Mouse (Mus musculus) heart, adult 2 months (tissue): Measurements from ENCODE around the gene Txn1. TPM values are rescaled to one million over a fixed set of nuclear protein-coding genes. Genes with fewer than 3 reads are reported as not detected.

Experiments used
- DNase-seq, 2 experiments: peaks; one replicate each; pipeline ENCODE4 v3.0.0; 2021
- H3K27ac ChIP-seq: fragments of 200-600 bp; 2 replicates; pipeline ENCODE4 v1.8.1; 2022
- H3K27me3 ChIP-seq: fragments of 200-500 bp; 2 replicates; pipeline ENCODE4 v1.6.1; 2012; ENCODE audit warnings: mild to moderate bottlenecking, low read length, inconsistent platforms, mixed read lengths; ENCODE audit not compliant: control insufficient read depth, insufficient read depth
- H3K36me3 ChIP-seq: fragments of 200-500 bp; 2 replicates; pipeline ENCODE4 v1.6.1; 2012; ENCODE audit warnings: low read length, inconsistent platforms; ENCODE audit not compliant: control insufficient read depth, insufficient read depth
- H3K4me1 ChIP-seq: fragments of 200-500 bp; 2 replicates; pipeline ENCODE4 v1.6.1; 2011; ENCODE audit warnings: low read length; ENCODE audit not compliant: control insufficient read depth, insufficient read depth
- H3K4me3 ChIP-seq: fragments of 200-600 bp; 2 replicates; pipeline ENCODE4 v1.8.1; 2022
- H3K79me2 ChIP-seq: fragments of 200-500 bp; replicated peaks from 2 replicates; pipeline ENCODE4 v1.6.1; 2012; ENCODE audit warnings: mild to moderate bottlenecking, inconsistent platforms, low read length, moderate library complexity, mixed read lengths; ENCODE audit not compliant: control insufficient read depth, insufficient read depth
- H3K9ac ChIP-seq: fragments of 200-500 bp; 2 replicates; pipeline ENCODE4 v1.6.1; 2012; ENCODE audit warnings: low read depth, mild to moderate bottlenecking, control low read depth, inconsistent platforms, low read length, mixed read lengths
- CTCF ChIP-seq: fragments of 200-600 bp; IDR thresholded peaks from 2 replicates; pipeline ENCODE4 v1.8.1; 2022; ENCODE audit warnings: antibody characterized with exemption, mild to moderate bottlenecking, moderate library complexity
- EP300 ChIP-seq: fragments of 200-500 bp; IDR thresholded peaks from 2 replicates; pipeline ENCODE4 v1.6.1; 2011; ENCODE audit warnings: low read depth, low read length, control low read depth; ENCODE audit not compliant: insufficient read depth
- POLR2A ChIP-seq: fragments of 200-500 bp; IDR thresholded peaks from 2 replicates; pipeline ENCODE4 v1.6.1; 2011; ENCODE audit warnings: mild to moderate bottlenecking, low read depth, low read length, control low read depth; ENCODE audit not compliant: insufficient read depth
- WGBS: fragments of 180-500 bp; shearing (Covaris S2); methylation state at CpG from one replicate; pipeline ENCODE4 v1.1.7; 2018; 5-methylcytosine and 5-hydroxymethylcytosine counted together
- intact Hi-C: fragments of 180-260 bp; cut with DNase I; formaldehyde crosslinking; loops from one replicate; pipeline ENCODE4 v1.15.1; 2025
- polyA plus RNA-seq: library from polyadenylated mRNA; depleted of rRNA; stranded (reverse); fragments of >200 nt; gene quantifications from 2 replicates; pipeline ENCODE4 v1.2.3, GENCODE M21; 2012
- total RNA-seq, 2 experiments: library from RNA; stranded (reverse); gene quantifications; 2 replicates each; pipeline ENCODE4 v1.2.3; 2021

Gene Txn1
- total and polyA plus RNA-seq, 3 experiments = 76.5 to 119 (median 108) TPM

- Histone ChIP-seq H3K9ac (no peak overlapping the region), H3K79me2 (no peaks in the 10 kb centered on the region), H3K27me3 (no peaks in the 10 kb centered on the region), H3K36me3 (peaks cover 8% of the 10 kb centered on the region), H3K4me1 (peaks cover 5% of the 10 kb centered on the region), H3K4me3 (no peak overlapping the region), H3K27ac (no peak overlapping the region)
- DNase-seq = no peak
- 91% methylated on average over 3 of the region's 3 CpGs for WGBS
- TF ChIP-seq EP300 (no peak), POLR2A (no peak), CTCF (no peak)
- intact Hi-C loops = loop anchor here (10.0 kb wide), 2 partner anchors 962 to 1052 kb away; partner anchors contain the start of genes Ecpas and Gm20503
Observed at GRCm38 (mm10) chr4:57952416-57952815, 3.8 kb downstream of the Txn1 start.

GRCm38 (mm10) chr4:57949866-57950265 is 6.3 kb downstream of the Txn1 start:
- Histone ChIP-seq H3K27me3 (no peaks in the 10 kb centered on the region), H3K4me3 (no peak overlapping the region), H3K36me3 (peaks cover 8% of the 10 kb centered on the region), H3K79me2 (no peaks in the 10 kb centered on the region), H3K4me1 (no peaks in the 10 kb centered on the region), H3K27ac (no peak overlapping the region), H3K9ac (no peak overlapping the region)
- no peak for TF ChIP-seq CTCF
- TF ChIP-seq POLR2A = no peak
- no peak for TF ChIP-seq EP300
- intact Hi-C loops = loop anchor here (10.0 kb wide), 2 partner anchors 965 to 1055 kb away; partner anchors contain the start of genes Ecpas and Gm20503
- 90% methylated on average over 6 of the region's 6 CpGs for WGBS
- DNase-seq = no peak

- TF ChIP-seq CTCF (no peak), EP300 (no peak), POLR2A (no peak)
- Histone ChIP-seq H3K27ac (no peak overlapping the region), H3K27me3 (no peaks in the 10 kb centered on the region), H3K36me3 (peaks cover 8% of the 10 kb centered on the region), H3K4me1 (no peaks in the 10 kb centered on the region), H3K79me2 (no peaks in the 10 kb centered on the region), H3K9ac (no peak overlapping the region), H3K4me3 (no peak overlapping the region)
- intact Hi-C loops = no loop called here
- no peak for DNase-seq
- 94% methylated on average over 4 of the region's 4 CpGs for WGBS
Observed at GRCm38 (mm10) chr4:57947476-57947875, 8.7 kb downstream of the Txn1 start.

GRCm38 (mm10) chr4:57947036-57947435 is 9.2 kb downstream of the Txn1 start:
- Histone ChIP-seq H3K27me3 (no peaks in the 10 kb centered on the region), H3K4me3 (no peak overlapping the region), H3K9ac (no peak overlapping the region), H3K4me1 (no peaks in the 10 kb centered on the region), H3K79me2 (no peaks in the 10 kb centered on the region), H3K36me3 (peaks cover 8% of the 10 kb centered on the region), H3K27ac (no peak overlapping the region)
- DNase-seq = no peak
- WGBS = 71% methylated on average over 10 of the region's 10 CpGs
- intact Hi-C loops = no loop called here
- TF ChIP-seq CTCF = no peak
- TF ChIP-seq EP300 = no peak
- no peak for TF ChIP-seq POLR2A

GRCm38 (mm10) chr4:57942892-57943291 is 13.3 kb downstream of the Txn1 start:
- Histone ChIP-seq H3K36me3 (no peaks in the 10 kb centered on the region; the same call in 1 of the 2 replicates), H3K27ac (no peak overlapping the region), H3K4me1 (no peaks in the 10 kb centered on the region), H3K79me2 (no peaks in the 10 kb centered on the region), H3K9ac (no peak overlapping the region), H3K27me3 (no peaks in the 10 kb centered on the region; the same call in 1 of the 2 replicates), H3K4me3 (no peak overlapping the region)
- intact Hi-C loops = no loop called here
- WGBS = 89% methylated on average over 2 of the region's 2 CpGs
- DNase-seq = no peak
- TF ChIP-seq POLR2A (no peak), EP300 (no peak), CTCF (no peak)

GRCm38 (mm10) chr4:57940631-57941030 is 15.6 kb downstream of the Txn1 start:
- DNase-seq = no peak
- Histone ChIP-seq H3K9ac (no peak overlapping the region), H3K27me3 (no peaks in the 10 kb centered on the region; the same call in 1 of the 2 replicates), H3K4me3 (no peak overlapping the region), H3K36me3 (no peaks in the 10 kb centered on the region; the same call in 1 of the 2 replicates), H3K27ac (no peak overlapping the region), H3K79me2 (no peaks in the 10 kb centered on the region), H3K4me1 (no peaks in the 10 kb centered on the region)
- intact Hi-C loops = no loop called here
- no peak for TF ChIP-seq POLR2A
- no peak for TF ChIP-seq EP300
- no peak for TF ChIP-seq CTCF
- 71% methylated on average over 4 of the region's 4 CpGs for WGBS
